Mouse (Mus musculus): ENCODE measurements at regions not wholly inside any gene's neighbourhood (a gene's known extent, or its start where the extent isn't known, plus 50 kb on each side); places are given as distances from the start of the nearest gene placed in this dataset.

GRCm38 (mm10) chr3:21464245-21464644 lies 612.2 kb upstream of the Tbl1xr1 start:
- Histone ChIP-seq H3K4me1 (ENCODE audit: control insufficient read depth in 1 of 2, insufficient read depth in 2 of 2) (no peaks in the 10 kb centered on the region), H3K27me3 (replicated peaks) (no peaks in the 10 kb centered on the region), H3K79me2 (replicated peaks; ENCODE audit: control insufficient read depth, extremely low read depth, insufficient read depth, poor library complexity, severe bottlenecking) (no peaks in the 10 kb centered on the region), H3K4me2 (ENCODE audit: insufficient read depth, low read depth, poor library complexity, severe bottlenecking) (no peak overlapping the region), H3K27ac (ENCODE audit: insufficient read depth, low read depth) (no peak overlapping the region), H3K9ac (ENCODE audit: insufficient read depth, low read depth) (no peak overlapping the region), H3K4me3 (replicated peaks in 1 of 3; ENCODE audit: low read depth in 2 of 3, low read length in 2 of 3, poor library complexity in 1 of 3) (no peak overlapping the region), H3K36me3 (replicated peaks in 1 of 2; ENCODE audit: control insufficient read depth in 1 of 2, insufficient read depth in 1 of 2, low read length in 1 of 2) (no peaks in the 10 kb centered on the region), H3K9me3 (replicated peaks; ENCODE audit: low read length) (no peaks in the 10 kb centered on the region)
- dilution Hi-C loops (cut with MboI; ENCODE audit: extremely low pct_ligation_motif_present, extremely low pct_unique_long_range_greater_than_20kb, low sequenced_read_pairs): no loop called here
- DNase-seq (ENCODE audit: extremely low read depth): no peak
- TF ChIP-seq RCOR1 (conservative IDR thresholded peaks at IDR 0.05; ENCODE audit: low read depth, low read length) (no peak), UBTF (IDR thresholded peaks at IDR 0.05; ENCODE audit: low read depth, low read length) (no peak), CHD2 (IDR thresholded peaks at IDR 0.05; ENCODE audit: low read length) (no peak), USF2 (conservative IDR thresholded peaks at IDR 0.05; ENCODE audit: low read depth, low read length) (no peak), POLR2A (IDR thresholded peaks at IDR 0.05; ENCODE audit: low read depth, low read length) (no peak), HCFC1 (IDR thresholded peaks at IDR 0.05; ENCODE audit: low read depth, low read length) (no peak), USF1 (IDR thresholded peaks at IDR 0.05; ENCODE audit: low read depth, low read length) (no peak), MEF2A (IDR thresholded peaks at IDR 0.05; ENCODE audit: borderline replicate concordance, low read depth, low read length) (no peak), ZKSCAN1 (IDR thresholded peaks at IDR 0.05; ENCODE audit: borderline replicate concordance, low read depth, low read length) (no peak), PAX5 (IDR thresholded peaks at IDR 0.05; ENCODE audit: low read length) (no peak), TCF12 (IDR thresholded peaks at IDR 0.05; ENCODE audit: low read depth, low read length) (no peak)
- in situ Hi-C loops (cut with MboI; ENCODE audit: low pct_ligation_motif_present, low pct_unique_long_range_greater_than_20kb, low sequenced_read_pairs): no loop called here

- DNase-seq (ENCODE audit: extremely low read depth): no peak
- no peaks in the 10 kb centered on the region for H3K79me2 ChIP-seq (replicated peaks; ENCODE audit: control insufficient read depth, extremely low read depth, insufficient read depth, poor library complexity, severe bottlenecking)
- dilution Hi-C loops (cut with MboI; ENCODE audit: extremely low pct_ligation_motif_present, extremely low pct_unique_long_range_greater_than_20kb, low sequenced_read_pairs): no loop called here
- no peak overlapping the region for H3K27ac ChIP-seq (ENCODE audit: insufficient read depth, low read depth)
- H3K4me1 ChIP-seq (ENCODE audit: control insufficient read depth in 1 of 2, insufficient read depth in 2 of 2): no peaks in the 10 kb centered on the region
- TF ChIP-seq TCF12 (IDR thresholded peaks at IDR 0.05; ENCODE audit: low read depth, low read length) (no peak), ZKSCAN1 (IDR thresholded peaks at IDR 0.05; ENCODE audit: borderline replicate concordance, low read depth, low read length) (no peak), ETS1 (conservative IDR thresholded peaks at IDR 0.05; ENCODE audit: low read depth, low read length) (no peak), CHD2 (IDR thresholded peaks at IDR 0.05; ENCODE audit: low read length) (no peak), RCOR1 (conservative IDR thresholded peaks at IDR 0.05; ENCODE audit: low read depth, low read length) (no peak), ZMIZ1 (IDR thresholded peaks at IDR 0.05; ENCODE audit: low read depth, low read length) (no peak), ZNF384 (IDR thresholded peaks at IDR 0.05; ENCODE audit: low read depth, low read length) (no peak)
- H3K4me3 ChIP-seq (replicated peaks in 1 of 3; ENCODE audit: low read depth in 2 of 3, low read length in 2 of 3, poor library complexity in 1 of 3): no peak overlapping the region
- no peaks in the 10 kb centered on the region for H3K36me3 ChIP-seq (replicated peaks in 1 of 2; ENCODE audit: control insufficient read depth in 1 of 2, insufficient read depth in 1 of 2, low read length in 1 of 2)
- no peaks in the 10 kb centered on the region for H3K9me3 ChIP-seq (replicated peaks; ENCODE audit: low read length)
- in situ Hi-C loops (cut with MboI; ENCODE audit: low pct_ligation_motif_present, low pct_unique_long_range_greater_than_20kb, low sequenced_read_pairs): no loop called here
- H3K4me2 ChIP-seq (ENCODE audit: insufficient read depth, low read depth, poor library complexity, severe bottlenecking): no peak overlapping the region
- H3K9ac ChIP-seq (ENCODE audit: insufficient read depth, low read depth): no peak overlapping the region
- no peaks in the 10 kb centered on the region for H3K27me3 ChIP-seq (replicated peaks)
Measured at GRCm38 (mm10) chr3:21466113-21466645, 610.3 kb upstream of the Tbl1xr1 start.

Measured in CH12.LX (cell line).